Mouse (Mus musculus) natural killer cell, adult 2 months (primary cell): Measurements from ENCODE around the gene Gkap1.

Experiments
- DNase-seq, 2 experiments: peaks; one replicate each; pipeline ENCODE4 v3.0.0; 2022; ENCODE audit warnings: low spot score in 2 of 2

Gene Gkap1

DNA sequence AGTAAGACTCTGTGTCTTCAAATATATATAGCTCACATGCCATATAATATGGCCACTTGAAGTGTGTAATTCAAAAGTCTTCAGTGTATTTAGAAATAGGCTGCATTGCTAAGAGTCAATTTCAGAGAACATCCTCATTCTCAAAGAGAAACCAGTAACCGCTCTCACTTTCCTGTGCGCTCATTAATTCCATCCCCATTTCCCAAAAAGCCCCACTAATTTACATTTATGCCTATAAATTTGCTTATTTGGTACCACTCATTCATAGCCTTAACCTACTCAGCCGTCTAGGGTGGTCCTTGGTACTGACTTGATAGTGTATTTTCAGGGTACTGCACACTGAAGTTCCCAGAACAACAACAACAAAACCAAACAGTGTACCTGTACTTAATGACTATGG is 73.6 kb downstream of the Gkap1 start:
- DNase-seq: no peak

DNA sequence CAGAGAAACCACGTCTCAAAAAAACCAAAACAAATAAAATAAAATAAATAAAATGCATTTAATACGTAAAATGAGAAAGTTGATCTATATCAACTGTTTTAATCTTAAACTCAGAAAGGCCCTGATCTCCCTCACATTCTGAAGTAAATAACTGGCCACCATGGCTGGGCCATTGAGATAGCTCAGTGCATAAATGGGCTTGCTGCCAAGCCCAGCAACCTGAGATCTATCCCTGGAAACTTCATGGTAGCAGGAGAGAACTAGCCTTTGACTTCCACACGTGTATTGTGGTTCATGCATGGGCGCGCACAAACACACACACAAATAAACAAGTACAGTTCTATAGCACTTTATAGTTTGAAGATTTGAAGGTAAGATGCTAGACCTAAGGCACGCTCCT is 74.2 kb downstream of the Gkap1 start:
- no peak for DNase-seq

DNA sequence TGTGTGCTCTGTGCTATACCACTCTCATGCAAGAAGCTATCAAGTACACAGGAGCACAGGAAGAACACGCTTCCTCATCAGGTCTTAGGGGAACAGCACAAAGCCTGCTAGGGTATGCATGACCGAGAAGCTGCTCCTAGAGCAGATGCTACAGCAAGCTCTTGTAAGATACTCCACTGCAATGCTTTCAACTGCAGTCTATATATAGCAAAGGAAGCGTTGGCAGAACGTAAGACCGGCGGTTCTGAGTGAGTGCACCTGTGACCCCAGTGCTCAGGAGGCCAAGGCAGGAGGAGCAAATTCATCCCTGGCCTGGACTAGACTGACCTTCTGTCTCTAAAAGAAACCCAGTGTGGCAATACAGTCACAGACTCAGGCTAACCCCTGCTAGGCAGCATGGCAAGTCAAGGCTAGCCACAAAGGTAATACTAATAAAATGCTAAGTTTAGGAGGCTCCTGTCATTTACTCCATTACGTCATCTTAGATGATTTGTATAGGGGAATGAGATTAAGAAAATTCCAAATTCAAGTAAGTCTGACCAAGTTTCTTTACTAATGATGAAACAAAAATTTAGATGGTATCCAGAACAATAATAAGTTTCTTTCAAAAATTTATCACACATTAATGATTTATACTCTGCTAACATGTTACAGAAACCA is 77.4 kb downstream of the Gkap1 start:
- DNase-seq: no peak

DNA sequence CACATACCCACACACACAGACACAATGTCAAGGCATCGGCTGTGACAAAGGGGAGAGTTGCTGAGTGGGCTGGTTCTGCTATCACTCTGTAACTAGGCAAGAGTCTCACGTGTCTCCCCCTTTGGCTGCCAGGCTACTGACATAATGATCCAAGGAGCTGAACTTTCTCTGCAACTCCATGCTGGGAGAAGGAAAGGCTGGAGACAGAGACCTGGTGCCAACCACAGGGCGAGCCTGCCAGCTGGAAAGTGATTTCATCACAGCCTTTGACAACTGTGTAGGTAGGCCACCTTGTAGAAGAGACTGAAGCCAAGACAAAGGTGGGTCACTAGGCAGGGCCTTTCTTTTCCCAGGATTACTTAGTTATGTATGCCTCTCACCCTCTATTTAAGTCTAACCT is 78.3 kb downstream of the Gkap1 start:
- DNase-seq: no peak

DNA sequence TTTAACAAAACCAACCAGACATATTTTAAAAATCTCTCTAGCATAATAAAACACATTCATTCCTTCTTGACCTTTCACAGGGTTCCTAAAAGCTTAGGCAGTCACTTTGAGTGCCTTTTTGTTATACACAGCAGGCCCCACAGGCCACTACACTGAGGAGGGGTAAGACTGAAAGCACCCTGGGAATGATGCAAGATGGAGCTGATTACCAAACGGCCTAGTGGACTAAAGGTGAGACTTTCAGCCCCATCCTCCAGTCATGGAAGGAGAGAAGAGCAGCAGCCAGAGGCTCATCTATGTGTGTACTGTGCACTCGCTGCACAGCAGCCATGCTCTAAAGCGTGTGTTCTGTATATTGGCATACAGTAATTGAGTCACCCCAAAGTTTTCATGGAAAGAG is 80.6 kb downstream of the Gkap1 start:
- DNase-seq: no peak

DNA sequence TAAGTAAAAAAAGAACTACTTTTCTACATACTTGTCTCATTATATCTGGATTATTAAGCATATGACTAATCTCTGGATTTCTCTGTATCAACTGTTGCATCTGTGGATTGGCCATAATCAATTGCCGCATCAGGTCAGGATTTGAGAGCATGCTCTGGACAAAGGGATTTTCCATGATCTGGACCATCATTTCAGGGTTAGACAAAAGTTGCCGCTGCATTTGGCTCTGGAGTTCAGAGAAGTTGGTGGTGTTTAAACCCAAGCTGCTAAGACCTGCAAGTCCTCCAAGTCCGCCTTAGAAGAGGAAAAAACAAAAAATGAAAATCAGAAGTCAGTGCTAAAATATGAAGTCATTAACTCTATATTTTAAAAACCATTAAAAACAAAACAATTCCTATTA is 82.3 kb downstream of the Gkap1 start:
- DNase-seq: no peak

DNA sequence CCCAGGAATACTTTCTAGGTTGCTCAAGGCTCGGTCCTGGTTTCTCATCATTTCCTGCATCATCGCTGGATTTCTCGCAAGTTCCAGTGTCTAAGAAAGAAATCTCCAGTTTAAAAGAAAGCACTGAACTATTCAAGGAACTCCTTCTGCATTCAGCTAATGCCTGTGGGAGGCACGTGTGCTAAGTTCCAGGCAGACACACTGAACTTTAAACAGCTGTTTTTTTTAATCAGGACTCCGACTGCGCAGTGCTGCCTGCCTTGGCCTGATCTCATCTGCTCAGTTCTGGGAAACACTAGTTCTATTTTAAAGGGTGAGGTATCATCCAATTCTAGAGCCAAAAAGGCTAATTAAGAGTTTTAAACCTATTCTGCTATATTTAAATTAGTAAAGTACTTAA is 83.4 kb downstream of the Gkap1 start:
- no peak for DNase-seq

DNA sequence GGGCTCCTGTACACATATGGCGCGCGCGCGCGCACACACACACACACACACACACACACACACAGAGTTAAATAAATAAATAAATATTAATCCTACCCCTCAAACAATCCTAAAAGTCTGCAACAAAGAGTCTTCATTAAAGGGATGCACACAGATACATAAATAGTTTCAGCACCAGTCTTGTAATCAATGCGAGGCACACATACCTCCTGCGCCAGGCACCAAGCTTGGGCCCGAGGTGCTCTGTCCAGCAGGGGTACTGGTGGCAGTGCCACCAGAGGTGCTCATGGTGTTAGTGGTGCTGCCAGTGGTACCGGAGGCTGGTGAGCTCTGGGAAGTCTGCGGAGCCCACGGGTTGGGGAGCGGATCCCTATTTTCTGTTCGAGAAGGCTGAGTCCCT is 84.0 kb downstream of the Gkap1 start:
- no peak for DNase-seq

DNA sequence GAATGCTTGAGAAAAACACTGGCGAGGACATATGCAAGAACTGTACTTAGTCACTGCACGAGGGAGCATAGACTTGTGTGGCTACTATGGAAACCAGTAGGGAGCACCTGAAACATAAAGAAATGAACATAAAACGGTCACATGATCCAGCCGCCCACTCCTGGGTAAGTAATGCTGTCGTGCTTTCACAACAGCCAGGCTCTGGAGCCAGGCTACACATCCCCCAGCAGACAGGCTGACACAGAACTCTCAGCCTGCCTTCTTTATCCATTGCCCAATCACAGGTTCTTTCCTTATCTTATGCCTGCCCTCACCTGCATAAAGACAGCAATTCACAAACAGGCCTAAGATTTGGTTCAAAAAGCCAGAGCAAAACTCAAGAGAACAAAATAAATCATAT is 86.0 kb downstream of the Gkap1 start:
- no peak for DNase-seq

DNA sequence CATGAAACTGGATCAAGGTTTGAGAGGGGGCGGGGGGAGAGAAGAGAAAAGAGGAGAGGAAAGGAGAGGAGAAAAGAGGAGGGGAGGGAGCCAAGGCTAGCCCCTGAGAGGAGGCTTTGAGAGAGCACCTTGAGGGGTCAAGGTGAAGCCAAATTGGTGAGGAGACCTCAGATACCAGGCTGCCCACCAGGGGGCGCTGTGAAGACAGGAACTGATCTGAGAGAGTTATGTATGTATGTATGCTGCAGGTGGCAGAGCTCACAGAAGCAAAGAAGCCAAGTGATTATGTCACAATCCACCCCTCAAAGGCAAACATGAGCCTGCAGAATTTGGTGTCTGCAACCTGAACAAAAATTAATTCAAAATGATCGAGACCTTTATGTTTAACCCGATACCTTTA is 87.1 kb downstream of the Gkap1 start:
- peak; percentile 78 to 87 for DNase-seq

DNA sequence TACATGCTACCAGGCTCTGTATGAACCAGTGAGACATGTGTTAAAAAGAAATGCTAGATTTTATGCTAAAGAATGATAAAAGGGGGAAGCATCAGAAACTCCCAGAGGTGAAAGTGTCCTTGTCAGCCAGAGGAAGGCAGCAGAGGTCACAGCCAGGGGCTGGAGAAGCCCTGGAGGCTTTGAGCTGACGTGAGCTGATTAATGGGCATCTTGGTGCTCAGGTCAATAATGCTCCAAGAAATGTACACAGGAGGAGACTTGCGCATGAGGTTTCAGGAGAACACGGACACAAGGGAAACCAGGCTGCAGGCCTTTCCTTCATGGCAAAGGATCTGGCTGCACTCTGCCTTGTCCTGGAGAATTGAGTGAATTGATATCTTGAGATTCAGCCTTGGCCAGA is 87.7 kb downstream of the Gkap1 start:
- no peak for DNase-seq

DNA sequence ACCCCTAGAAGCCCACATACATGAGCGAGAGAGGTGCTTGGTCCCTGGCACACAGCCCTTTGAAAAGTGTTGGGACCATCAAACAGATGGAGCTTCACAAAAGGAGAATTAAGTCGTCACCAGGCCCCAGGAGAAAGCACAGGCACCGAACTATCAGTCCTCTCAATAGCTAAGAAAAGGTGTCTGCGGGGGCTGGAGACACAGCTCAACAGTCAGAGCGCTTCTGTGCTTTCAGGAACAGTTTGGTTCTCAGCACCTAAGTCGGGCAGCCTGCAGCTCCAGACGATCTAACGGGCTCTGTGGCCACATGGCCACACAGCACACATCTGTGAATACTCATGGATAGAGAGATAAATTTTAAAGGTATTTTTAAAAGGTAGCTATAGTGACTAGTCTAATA is 89.2 kb downstream of the Gkap1 start:
- no peak for DNase-seq

DNA sequence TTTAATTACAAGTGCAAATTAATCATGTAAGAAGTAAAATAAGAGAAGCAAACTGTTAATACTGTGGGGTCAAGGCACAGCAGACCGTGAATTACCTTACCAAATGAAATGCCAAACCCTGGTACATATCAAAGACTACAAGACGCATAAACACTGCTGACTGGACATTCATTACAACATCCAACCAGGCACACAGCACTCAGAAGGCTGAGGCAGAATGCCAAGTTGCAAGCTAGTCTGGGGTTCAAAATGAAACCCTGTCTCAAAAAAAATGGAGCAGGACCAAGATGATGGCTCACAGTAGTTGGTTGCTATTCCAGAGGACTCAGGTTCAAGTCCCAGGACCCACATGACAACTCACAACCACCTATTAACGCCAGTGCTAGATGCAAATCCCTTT is 91.4 kb downstream of the Gkap1 start:
- no peak for DNase-seq
